Mouse (Mus musculus): ENCODE measurements around the gene Lypla2. TPM values are rescaled to one million over a fixed set of nuclear protein-coding genes. Genes with fewer than 3 reads are reported as not detected.
A peak's percentile ranks its signal among the peaks of the same experiment; 100 is the strongest.
"Not testable (repeated sequence)": the region's sequence is repeated elsewhere in the genome, so short reads cannot be mapped to it uniquely, and the experiment has no call there.

Lypla2 gene
- total RNA-seq, 4 experiments from 2014 or later, result 79.7 to 84.5 (median 81.6) TPM

DNA sequence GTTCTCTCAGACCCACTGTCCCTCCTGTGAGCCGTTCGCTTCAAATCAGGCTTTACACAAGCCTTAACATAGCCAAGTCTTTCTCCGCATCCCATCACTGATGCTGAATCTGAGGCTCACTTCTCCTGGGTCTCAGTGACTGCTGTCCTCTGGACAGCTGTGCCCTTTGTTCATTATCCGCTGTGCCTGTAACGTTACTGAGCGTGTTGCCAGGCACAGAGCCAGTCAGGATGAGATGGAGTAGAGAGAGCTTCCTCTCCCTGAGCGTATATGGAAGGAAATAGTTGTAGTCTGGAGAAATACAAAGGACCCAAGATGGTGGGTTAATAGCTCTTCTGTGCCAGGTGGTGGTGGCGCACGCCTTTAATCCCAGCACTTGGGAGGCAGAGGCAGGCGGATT is 23.0 kb downstream of the Lypla2 start:
- DNase-seq, result no peak

DNA sequence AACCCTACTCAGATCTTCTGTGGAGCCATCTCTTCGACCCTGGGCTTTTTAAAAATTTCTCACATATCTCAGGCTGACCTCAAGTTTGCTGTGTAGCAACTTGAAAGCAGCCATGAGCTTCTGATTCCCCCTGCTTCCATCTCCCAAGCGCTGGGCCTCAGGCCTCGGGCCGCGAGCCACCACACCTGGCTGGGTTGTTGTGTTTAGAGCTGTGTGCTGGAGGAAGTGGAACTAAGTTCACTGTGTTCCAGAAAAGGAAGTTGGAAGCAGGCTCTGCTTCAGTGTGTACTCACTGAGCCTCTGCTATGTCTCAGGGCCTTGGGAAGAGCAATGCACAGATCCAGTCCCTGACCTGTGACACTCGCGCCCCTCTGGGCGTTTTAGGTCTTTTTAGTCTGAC is 24.3 kb downstream of the Lypla2 start:
- DNase-seq, result no peak

DNA sequence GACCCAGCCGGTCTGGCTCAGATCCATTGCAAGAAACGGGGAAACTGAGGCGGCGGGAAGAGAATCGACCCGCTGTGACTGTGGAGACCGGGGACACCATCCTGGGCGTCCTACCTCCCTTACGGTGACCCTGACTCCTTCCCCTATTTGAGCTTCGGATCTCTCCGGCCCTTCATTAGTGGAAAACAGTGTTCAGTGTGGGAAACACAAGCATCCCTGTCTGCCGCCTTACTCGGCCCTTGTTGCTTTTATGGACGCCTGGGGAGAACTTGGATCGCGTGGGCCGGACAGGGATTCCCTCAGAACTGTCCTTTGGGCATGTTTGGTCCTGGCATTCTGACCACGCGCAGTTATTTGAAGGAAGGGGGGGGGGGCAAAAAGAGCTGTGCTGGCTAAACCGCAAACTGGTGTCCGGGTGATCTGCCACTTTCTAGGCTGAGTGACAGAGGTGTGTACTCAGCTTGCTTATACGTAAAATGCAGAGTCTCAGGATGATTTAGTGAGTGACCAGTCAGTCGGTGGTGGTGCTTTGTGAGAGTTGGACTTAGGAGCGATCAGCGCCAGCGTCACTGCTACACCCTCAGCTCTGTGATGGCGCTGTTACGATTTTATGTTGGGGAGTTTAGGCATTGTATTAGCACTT is 25.6 kb downstream of the Lypla2 start:
- DNase-seq, result no peak

DNA sequence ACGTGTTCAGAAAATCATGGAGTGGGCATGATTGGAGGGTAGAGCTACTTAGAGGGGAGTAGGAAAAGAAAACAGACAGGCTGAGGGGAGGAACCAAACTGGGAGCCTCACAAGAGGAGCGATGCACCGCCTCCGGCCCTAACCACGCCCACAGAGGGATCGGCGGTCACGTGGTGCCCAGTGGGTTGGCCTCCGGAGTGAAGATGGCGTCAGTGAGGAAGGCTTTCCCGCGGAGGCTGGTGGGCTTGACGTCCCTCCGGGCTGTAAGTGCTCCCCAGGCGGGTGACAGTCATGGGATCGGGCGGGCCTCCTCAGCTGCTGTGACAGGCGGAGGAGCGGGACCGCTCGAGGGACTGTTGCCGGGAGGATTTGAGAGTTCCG is 26.2 kb downstream of the Lypla2 start, which contains the start of gene Hmgcl:
TSS of gene Hmgcl (plus strand) at position 171 of the 381 bp plus-strand sequence.
- DNase-seq, result peak; percentile 93

DNA sequence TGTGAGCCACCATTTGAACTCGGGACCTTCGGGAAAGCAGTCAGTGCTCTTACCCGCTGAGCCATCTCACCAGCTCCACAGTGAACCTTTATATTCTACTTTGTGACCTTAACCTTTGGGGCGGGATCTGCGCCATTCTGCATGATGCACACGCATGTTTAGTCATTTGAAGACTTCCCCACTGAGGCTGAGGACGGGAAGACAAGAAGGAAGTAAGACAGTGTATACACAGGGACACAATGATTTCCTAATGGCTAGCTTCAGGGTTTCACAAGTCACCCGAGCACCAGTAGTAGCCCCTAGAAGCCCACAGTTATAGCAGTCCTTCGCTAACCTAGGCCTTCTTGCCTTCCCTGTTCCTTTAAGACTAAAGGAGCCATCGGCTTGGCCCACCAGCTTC is 26.7 kb downstream of the Lypla2 start:
- no peak for DNase-seq

DNA sequence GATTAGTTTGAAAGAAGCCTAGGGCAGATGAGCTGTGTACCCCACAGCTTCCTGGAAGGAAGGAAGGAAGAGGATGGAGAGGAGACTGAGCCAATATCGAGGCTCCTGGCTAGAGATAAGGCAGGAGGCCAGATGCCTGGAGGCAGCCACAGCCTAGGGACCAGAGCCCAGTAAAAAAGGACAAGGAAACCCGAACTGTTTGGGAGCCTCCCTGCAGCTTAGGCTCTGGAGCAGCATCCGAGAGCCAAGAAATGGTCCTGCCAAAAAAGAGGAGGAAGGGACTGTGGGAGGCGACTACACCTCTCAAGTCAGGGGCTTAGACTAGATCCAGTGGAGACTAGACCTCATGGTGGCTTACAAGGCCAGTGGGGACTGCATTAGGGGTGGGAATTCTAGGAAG is 29.0 kb downstream of the Lypla2 start:
- no peak for DNase-seq

DNA sequence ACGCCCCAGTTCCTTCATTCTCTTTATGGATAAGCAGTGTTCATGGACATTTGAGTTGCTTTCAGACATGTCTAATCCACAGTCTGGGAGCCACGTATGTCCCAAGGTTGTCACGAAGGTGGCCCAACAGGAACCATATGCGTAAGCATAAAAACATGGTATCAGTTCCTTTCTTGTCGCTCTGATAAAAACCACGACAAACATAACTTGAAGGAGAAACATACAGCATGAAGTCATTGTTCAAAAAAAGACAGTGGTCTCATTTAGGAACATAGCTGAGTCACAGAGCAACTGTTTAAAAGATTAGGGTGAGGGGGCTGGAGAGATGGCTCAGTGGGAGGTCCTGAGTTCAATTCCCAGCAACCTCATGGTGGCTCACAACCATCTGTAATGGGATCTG is 30.2 kb downstream of the Lypla2 start:
- no peak for DNase-seq

DNA sequence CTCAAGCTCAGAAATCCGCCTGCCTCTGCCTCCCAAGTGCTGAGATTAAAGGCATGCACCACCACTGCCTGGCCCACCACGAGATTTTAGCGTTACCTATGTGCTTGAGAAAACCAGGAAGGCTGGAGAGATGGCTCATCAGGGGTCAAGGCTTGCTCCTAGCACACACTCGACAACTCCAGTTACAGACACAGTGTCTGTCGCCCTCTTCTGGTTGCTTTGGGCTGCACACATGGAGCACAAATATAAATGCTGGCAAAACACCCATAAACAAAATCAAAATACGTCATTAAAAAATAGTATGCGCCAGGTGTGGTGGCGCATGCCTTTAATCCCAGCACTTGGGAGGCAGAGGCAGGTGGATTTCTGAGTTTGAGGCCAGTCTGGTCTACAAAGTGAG is 31.4 kb downstream of the Lypla2 start:
- not testable (repeated sequence) for DNase-seq

DNA sequence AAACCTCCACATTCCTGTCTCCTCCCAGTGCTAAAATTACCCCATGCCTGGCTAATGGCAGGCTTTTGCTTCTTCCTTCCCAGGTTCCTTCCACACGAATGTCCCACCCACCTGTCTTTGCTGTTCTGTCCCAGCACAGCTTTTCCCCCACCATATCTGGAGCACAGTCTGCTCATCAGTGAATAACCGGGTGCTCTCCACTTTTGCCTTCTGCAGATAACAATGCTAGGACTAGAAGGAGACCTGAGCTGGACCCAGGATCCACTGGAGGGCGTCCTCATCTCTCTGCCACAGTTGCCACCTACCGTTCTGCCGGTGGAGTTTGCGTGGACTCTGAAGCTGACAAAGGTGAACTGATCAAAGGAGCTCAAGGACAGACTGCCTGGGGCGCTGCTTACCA is 33.6 kb downstream of the Lypla2 start:
- no peak for DNase-seq

DNA sequence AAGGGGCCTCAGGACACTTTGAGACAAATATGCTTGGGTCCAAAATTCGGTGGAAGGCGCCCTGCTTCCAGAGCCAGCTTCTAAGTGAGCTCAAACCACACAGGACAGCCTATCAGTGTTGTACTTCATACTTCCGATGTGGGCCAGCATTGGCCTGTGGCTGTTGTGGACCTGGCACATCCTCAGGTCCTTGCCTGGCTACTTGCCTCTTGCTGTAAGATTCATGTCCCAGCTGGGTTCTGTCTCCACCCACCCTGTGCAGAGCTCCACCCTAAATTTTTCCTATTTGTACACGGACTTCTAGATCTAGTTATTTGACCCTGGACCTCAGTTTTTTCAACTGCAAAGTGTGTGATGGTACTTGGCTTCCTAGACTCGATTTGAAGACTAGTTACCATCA is 36.9 kb downstream of the Lypla2 start:
- no peak for DNase-seq

DNA sequence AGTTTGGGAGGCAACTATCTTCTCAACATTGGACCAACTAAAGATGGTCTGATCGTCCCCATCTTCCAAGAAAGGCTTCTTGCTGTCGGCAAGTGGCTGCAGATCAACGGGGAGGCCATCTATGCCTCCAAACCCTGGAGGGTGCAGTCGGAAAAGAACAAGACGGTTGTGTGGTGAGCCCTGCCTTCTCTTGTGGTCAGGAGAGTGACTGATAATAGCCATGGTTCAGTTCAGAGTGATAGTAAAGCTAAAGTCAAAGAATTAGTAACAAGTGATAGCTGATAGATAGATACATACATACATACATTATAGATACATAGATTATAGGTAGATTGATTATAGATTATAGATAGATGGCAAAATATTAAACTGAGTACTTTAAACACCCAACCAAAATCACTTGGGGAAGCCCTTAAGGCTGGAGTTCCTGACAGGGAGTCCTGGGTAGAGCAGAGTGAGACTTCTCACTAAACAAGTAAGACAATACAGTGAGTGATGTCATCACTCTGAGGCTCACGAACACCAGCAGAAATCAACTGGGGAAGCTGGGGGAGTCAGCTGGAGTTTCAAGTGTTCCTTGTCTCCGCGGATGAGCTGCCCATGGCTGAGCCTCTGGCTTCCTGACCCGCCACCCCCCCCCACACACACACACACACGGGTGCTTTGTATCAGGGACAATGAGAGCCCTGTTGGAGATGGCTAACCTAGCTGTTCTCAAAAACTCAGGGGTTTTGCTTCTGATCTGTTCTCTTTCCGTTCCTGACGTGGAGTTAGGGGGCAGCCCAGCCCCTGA is 37.5 kb downstream of the Lypla2 start:
- DNase-seq, result no peak

DNA sequence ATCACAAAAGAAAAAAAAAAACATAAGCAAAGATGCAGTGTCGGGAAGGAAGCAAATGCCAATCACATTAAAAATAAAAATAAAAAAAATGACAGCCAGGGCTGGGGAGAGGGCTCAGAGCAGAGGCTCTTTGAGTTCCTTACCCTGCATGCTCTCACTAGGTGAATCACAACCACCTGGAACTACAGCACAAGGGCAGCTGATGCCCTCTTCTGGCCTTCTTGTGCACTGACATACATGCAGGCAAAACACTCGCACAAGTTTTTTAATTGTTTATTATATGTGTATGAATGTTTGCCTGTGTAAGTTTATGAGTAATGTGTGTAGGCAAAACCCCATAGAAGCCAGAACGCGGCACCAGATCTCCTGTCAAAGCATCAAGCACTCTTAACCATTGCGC is 40.6 kb downstream of the Lypla2 start:
- DNase-seq, result no peak

DNA sequence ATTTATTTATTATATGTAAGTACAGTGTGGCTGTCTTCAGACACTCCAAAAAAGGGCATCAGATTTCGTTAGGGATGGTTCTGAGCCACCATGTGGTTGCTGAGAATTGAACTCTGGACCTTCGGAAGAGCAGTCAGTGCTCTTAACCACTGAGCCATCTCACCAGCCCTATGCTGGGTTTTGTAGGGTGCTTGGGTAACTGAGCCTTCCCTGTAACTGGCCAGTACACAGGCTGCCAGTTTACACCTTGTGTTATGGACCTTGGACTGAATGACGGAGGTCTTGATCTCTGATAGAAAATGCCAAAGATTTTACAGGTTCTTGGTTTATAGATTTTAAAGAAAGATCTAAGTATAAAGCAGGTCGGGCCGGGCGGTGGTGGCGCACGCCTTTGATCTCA is 42.2 kb downstream of the Lypla2 start:
- DNase-seq, result no peak

DNA sequence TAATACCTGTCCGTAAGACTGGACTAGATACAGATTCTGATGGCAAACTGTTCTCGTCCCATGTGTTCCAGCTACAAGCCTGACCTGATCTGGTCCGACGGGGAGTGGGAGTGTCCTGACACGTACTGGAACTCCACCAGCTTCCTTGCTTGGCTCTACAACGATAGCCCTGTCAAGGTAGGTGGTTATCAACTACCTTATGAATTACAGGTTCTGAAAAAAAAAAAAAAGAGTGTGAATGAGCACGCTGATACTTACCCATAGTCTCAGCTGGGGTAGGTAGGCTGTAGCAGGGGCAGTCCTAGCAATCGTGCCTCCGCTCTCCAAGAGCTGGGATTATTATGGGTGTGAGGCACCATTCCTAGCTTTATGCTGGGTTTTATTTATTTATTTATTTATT is 42.6 kb downstream of the Lypla2 start:
- DNase-seq, result no peak

DNA sequence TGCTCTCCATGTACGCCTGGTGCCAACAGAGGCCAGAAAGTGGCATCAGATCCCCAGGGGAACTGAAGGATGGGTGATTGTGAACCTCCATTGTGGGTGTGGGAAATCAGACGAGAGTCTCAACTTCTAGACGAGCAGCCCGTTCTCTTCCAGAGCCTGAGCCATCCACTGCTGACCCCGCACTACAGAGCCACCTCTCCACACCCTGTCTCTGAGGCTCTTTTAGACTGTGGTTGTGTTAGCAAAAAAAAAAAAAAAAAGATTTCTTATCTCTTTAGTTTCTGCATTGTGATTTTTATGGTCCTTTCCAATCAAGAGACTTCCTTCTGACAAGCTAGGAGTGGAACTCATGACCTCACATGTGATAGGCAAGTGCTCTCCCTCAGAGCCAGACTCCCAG is 43.0 kb downstream of the Lypla2 start:
- DNase-seq, result no peak

DNA sequence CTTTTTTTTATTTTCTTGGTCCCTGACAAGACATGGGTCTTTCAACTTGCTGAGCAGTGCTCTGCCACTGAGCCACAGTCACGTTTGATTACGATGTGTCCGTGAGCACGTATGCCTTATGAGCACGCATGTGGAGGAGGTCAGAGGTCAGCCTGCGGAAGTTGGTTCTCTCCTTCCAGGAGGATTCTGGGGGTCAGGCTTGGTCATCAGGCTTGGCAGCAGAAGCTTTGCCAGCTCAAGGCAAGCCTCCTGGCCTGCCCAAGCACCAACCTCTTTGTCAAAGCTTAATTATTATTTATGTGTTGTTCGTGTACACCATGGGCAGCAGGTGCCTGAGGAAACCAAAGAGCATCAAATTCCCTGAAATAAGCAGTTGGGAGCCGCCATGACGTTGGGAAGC is 44.0 kb downstream of the Lypla2 start:
- DNase-seq, result no peak

DNA sequence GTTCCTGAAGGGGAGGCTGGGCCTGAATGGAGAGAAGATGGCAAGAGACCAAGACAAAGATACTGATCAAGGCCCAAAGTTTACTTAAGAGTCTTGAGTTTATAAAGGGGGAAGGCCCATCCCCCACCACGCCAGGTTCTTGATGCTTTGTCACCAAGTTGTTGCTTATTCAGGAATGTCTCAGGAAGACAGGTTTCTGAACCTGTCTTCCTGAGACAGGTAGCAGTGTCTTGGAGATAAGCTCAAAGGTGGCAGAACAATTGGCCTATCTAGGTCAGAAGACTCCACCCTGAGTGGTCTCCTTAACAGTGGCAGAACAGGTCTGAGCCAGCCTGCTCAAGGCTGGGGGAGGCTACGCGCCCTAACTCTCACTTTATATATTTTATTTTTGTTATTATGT is 45.6 kb downstream of the Lypla2 start:
- DNase-seq, result no peak

DNA sequence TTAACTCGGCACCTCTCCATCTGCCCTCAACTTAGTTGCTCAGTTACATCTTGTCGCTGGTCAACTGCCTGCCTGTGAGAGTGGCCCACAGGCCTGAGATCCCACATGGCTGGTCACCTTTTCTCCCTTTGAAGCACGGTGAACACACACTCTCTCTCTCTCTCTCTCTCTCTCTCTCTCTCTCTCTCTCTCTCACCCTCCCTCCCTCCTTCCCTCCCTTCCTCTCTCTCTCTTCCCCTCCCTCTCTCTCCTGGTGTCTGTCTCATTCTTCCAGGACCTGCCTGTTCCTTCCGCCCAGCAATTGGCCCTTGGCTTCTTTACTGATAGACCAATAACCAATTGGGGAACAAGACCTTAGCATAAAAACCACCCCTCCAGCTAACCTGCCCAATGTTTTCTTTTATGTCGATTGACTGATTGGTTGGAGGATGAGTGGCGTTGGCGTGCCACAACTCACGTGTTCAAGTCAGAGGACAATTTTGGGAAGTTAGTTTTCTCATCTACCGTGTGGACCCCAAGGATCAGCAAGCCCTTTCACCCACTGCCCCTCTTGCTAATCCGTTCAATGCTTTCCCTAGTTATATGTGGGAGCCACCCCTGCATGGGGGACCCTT is 46.1 kb downstream of the Lypla2 start:
- DNase-seq, result no peak

DNA sequence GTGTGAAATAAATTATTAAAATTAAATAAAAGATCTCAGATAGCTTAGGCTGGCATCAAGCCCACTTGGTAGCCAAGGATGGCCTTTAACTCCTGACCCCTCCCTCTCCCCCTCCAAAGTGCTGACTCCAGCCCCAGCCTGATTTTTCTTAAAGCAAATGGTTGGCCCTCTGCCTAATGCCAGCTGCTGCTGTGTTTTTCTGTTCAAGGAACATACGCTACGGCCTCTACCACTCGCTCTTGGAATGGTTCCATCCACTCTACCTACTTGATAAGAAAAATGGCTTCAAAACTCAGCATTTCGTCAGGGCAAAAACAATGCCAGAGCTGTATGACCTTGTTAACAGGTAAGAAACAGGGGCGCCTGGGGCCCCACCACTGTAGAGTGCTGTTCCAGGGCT is 47.1 kb downstream of the Lypla2 start:
- no peak for DNase-seq

DNA sequence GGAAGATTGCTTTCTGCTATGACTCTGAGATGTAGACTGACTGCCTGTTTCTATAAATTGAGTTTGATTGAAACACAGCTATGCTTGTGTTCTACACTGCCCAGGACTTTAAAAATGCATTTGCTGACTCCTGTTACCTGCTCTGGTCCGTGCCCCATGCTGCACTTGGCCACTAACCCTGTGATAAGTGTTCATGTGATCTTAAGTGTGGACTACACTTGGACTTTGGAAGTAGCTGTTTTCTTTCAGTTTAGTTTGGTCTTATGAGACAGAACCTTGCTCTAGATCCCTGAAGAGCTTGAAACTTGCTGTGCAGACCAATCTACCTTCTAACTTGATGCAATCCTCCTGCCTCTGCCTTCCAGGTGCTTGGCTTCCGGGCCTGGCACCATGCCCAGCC is 48.0 kb downstream of the Lypla2 start:
- DNase-seq, result no peak

DNA sequence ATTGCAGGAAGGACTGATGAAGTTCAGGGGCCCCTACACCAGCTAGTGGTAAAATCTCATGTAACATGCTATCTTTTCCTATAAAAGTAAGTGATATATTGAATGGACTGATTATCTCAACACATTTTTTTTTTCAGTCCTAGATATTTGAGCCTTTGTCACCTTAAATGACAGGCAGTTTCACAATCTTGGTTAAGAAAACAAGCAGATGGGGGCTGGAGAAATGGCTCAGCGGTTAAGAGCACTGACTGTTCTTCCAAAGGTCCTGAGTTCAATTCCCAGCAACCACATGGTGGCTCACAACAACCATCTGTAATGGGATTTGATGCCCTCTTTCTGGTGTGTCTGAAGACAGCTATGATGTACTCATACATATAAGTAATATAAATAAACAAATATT is 50.2 kb downstream of the Lypla2 start:
- DNase-seq, result no peak

DNA sequence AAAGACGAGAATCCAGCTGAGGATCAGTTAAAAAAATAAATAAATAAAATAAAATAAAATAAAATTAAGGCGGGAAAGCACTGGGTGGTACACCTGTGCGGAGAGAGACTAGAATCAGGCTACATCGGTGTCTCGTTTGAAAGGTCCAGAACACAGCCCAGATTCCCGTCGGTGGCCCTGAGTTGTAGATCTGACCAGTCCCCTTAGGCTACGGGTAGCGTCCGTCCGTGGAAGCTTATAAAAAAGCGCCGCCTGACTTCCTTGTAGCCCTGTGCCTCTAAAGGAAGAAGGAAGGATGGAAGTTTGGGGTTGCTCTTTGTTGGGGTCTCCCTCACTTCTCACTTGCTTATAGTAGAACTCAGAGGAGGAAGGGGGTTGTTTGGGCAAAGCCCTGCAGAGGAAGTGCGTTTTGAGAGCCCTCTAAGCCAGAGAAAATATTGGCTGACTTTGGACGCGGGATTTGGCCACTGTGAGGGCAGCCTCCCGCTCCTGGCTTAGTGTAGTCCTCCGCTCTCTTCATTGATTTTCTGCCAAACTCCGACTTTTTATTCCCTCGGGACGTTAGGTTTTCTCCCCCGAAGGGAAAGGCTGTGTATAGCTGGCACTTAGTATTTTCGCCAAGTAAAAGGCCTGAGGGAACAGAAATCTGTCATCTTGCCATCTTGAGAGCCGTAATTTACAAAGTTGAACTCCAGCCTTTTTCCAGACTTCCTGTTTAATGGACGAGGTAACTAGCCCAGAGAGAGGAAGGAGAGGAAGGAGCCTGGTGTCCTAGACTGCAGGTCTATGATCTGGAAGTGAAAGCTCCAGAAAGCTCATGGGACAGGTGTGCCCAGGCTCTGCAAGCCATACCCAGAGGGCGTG is 50.9 kb downstream of the Lypla2 start:
- DNase-seq, result no peak
